Mouse (Mus musculus) right cerebral cortex, adult 2 months (tissue): Measurements from ENCODE around the gene Slc8a1.
A peak's percentile ranks its signal among the peaks of the same experiment; 100 is the strongest.

Experiments
- DNase-seq, 2 experiments: peaks; one replicate each; pipeline ENCODE4 v3.0.0; 2021 to 2022; ENCODE audit warnings: low spot score in 2 of 2

Gene Slc8a1

DNA sequence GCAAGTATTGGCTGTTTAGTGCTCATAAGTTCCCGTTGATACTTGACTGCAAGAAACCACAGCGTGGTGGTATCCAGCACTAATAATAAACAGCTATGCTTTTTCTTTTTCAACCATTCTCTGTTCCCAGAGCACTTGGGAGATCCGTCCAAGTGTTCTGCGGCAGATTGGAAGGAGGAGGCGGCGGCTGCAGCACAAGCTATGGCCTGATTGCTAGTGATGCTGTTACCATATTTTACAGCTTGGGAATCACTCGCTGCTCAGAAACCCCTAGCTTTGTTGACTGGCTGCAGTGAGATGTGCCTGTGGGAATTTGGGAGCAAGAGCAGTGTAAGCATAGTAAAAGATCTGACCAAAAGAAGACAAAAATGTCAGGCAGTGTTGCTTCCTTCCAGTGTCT lies 310.9 kb downstream of the Slc8a1 start:
- peak; percentile 68 to 72 for DNase-seq

DNA sequence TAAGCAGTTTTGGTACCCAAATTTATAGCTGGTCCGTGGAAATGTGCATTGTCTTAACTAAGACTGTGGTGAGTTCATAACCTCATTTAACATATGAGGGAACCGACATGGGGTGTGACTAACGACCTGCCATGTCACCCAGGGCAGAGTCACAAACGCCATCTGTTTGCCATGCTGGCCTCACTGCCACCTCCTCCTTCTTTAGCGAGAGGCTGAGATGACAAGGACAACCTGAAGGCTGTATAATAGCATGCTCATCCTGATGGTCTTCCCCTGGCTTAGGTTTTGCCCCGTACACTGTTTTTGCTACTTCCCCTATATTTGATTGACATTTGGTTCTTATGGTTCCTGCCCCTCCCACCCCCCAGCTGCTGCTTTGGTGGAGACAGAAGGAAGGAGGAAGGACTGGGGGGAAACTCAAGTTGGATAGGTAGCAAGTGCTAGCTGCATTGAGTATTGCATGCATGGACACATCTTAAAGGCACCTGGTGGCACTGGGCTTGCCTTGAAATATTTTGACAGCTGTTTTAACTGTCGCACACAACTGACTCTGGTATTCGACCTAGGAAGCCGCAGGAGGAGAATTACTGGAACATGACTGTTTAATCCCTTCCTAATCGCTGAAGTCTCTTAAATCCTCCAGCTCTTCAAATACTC lies 313.8 kb downstream of the Slc8a1 start:
- no peak for DNase-seq

DNA sequence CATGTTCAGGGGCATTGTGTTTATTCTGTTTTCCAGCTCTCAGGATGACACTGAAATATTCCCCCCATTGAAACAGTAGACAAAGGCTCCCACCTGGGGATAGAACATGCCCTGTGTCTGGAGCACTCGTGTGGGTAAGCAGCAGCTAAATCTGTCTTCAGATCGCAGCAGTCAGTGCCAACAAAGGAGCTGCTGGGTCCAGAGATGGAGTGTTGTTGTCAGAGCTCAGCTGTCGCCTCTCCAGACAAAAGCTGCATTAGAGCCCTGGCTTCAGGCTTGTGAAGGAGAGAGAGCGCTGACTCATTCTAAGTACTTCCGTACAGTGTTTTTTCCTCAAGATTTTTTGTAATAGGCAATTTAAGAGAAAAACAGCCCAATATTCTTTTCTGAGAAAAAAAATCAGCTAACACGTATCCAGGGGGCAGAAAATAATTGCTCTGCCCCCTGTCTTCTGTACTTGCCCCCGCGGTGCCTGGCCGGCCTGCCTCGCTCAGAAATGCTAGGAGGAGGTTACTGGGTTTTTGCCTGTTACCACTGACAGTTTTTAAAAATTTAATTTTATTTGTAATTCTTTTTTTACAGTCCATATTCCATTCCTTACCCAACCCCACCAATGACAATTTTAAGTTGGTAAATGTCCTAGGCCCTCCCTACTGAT lies 318.2 kb downstream of the Slc8a1 start:
- DNase-seq = peak; percentile 53 to 67

DNA sequence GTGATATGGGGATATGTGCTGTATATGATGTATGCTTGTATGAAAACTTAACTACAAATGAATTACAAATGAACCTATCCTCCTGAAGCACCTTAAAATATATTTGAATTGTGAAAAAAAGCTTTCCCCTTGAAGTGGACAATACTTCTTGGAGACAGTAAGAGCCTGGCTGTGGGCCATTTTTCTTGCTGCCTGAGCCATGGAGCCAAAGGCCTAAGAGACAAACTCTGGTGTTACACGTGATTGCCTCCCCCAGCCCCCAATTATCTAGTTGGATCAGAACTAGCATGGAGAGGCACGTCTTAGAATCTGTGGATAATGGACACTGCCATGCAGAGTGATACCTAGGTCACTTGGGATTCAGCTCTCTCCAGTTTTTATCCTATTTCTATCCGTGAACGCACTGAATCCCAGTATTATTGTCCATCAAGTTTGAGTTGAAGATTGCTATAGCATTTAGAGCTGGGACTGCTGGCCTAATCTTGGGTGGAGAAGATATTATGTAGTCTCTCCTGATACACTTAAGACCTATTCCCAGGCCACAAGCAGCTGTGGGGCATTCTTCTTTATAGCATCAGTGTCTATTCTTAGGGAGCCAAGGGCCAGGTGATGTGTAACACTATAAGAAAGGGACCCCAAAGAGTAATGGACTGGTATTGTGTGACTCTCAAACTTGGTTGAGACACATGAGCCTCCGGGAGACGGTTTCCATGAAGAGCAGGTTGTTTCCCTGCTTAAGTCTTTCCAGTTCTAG lies 321.6 kb downstream of the Slc8a1 start:
- DNase-seq = no peak

DNA sequence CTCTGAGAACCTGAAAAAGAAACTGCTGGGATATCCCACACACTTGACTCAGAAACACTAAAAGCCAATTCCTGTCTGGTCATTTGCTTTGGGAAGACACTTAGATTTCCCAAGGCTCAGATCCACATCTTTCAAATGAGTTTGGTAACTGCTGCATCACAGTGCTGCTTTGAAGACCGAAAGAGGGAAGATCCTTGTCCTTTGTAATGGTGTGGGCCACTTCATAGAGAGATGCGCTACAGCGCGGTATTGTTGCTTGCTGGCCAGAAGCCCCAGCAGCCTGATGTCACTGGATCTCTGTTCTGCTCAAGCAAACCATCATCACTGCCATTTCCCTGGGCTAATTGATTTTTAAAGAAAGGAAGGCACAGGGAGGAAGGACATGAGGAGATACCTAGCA lies 325.4 kb downstream of the Slc8a1 start:
- DNase-seq = no peak

DNA sequence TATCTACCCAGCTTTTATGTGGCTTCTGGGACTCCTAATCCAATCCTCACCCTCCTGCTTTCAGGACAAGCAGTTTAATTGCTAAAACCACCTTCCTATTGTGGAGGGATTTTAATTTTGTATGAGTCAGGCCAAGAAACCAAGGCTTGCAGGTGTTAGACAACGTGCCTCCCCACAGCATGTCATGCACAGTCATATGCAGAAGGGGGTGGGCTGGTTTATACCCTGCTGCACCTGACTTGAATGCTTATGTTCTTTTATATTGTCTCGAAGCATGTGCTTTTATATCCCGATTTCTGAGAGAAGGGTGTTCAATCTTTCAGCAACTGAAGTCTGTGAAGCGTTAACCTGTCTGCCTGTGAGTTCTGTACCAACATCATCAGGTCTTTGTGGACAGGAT lies 334.0 kb downstream of the Slc8a1 start:
- no peak for DNase-seq

DNA sequence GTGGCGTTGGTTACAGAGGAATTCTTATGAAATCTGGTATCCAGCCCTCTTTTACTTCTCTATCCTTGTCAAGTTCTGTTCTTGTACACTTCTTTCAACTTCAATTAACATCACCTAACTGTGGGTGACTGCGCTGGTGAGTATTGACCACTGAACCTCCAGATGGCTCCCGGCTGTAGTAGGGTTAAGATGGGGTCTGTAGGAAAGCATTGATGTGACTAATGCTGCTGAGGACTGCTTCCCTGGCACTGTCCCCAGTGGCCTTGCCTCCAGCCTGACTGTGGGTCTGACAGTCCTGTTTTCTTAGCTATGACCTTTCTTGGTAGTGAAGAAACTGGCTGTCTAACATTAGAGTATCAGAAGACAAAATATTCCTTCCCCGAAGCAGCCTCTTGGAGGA lies 335.1 kb downstream of the Slc8a1 start:
- no peak for DNase-seq

DNA sequence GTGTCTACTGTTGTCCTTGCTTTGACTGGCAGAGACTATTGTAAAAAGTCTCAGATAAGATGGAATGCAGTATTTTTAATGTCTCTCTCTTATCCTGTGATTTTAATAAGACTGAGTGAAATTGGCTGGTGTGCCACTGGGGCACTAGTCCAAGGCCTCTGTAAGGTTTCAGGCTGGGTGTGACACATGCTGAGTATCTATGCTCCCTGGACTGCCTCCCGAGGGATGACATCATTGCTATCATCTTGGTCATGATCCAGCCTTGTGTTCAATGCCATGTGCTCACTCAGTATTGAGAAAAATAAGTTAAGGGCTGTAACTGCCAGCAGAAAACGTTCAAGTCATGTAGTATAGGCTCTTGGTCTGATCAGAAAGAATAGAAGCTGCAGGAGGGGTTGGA lies 335.5 kb downstream of the Slc8a1 start:
- no peak for DNase-seq

DNA sequence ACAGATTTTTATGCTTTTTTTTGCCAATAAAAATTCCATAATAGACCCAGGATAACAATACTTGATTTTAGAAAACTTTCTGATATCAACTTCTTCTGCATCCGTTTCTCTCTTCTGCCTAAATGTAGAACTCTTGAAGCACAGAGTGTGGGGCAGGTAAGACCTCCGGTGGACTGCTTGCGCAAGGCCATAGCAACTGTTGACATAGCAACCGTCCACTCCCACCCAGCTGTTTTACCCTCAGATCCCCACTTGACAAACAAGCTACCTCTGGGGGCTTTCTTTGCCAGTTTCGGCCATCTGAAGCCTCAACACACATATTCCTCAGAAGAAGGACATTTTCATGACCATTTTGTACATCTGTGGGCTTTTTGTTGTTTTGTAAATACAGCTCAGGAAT lies 337.8 kb downstream of the Slc8a1 start:
- no peak for DNase-seq

DNA sequence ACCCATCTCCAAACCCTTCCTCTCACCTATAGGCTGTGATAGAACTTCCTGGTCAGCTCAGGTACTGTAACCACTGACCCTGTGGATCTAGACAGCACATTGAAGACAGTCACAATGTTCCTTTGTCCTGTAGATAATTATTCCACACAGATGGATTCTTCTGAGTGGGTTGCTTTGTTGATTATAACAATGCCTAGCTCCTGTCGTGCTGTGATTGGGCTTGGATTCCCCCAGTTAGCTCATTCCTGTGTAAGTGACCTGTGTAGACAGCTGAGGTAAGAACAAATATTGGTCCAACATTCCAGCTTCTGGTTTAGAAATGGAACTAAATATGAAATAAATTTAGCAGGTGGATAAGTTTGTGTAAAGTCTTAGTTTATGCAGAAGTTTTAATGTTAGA lies 340.7 kb downstream of the Slc8a1 start:
- DNase-seq = no peak

DNA sequence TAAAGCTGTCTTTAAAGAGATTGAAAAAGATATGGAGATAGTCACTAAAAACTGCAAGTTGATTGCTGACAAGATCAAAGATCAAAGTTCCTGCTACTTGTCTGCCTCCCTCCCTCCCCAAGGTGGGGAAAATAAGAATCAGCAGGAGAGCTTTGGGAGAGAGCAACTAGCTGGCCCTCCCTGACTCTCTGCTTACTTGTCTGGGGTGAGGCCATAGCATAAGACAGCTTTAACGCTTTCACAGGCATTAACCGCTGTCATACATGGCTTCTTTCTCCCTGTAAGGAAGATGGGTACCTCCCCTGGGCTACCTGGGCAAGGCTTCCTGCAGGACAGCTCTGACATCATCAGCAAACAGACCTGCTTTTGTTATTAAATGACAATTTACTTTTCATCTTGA lies 344.1 kb downstream of the Slc8a1 start:
- DNase-seq = no peak

DNA sequence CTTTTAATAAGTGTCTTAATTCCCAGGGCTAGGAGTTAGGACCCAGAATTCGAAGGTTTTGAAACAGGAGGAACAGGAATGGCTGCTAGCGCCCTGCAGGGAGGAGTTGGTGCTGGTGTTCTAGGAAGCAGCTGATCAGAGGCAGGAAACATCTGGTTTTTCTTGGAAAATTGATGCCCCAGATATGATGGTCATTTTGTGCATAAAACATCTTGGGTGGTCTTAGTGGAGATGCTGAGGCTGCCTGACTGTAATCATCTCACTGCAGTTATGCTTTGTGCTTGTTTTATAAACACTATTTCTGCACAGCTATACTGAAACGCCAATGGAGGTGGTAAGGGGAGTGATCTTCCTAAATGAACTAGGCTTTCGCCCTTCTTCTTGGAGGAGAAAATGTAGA lies 345.1 kb downstream of the Slc8a1 start:
- DNase-seq = no peak

DNA sequence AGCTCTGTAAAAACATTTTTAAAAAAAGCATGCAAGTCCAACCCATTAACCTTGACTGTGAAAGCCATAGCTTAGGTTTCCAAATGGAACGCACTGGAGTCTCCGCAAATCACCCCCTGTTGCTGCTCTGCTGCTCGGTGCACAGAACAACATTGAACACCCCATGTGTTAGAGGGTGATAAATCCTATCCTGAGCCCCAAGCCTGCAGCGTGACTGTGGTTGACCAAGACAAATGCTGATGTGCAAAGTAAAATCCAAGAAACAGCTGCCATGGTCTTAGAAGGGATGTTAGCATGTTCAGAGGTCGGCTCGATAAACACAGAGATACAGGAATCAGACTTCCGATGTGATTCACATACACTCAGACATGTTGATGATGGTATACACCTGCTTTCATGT lies 346.7 kb downstream of the Slc8a1 start:
- DNase-seq = no peak

DNA sequence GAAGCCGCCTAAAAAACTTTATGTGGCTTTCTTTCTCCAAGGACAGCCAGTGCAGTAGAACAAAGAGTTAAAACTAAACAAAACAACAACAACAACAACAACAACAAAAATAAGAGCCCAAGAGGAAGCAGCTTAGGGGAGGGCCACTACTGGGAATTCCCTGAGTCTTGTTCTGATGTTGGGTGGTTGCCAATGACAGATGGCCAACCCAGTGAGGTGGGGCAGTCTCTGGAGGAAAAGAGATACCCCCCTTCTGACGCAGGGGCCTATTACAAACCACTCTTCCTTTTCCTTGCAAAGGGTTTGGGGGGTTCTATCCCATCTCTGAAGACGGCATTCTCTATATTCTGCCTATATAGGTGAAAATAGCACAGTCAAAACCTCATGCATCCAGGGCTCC lies 347.4 kb downstream of the Slc8a1 start:
- DNase-seq = no peak

DNA sequence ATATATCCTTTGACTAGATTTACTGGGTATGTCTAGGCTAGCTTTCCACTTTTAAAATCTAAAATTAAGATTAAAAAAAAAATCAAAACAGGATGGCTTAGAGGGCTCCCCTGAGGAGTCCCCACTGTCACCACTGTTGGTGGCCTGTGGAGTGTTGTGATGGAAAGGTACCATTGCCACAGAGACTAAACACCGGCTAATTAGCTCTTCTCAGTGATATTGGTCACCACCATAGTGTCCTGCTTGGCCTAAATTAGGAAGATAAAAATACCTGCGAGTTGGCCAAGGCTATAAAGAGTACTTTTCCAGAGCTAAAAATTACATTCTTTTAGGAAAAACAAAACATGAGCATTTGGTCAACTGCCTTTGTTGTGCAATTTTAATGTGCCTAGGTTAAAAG lies 352.1 kb downstream of the Slc8a1 start:
- no peak for DNase-seq

DNA sequence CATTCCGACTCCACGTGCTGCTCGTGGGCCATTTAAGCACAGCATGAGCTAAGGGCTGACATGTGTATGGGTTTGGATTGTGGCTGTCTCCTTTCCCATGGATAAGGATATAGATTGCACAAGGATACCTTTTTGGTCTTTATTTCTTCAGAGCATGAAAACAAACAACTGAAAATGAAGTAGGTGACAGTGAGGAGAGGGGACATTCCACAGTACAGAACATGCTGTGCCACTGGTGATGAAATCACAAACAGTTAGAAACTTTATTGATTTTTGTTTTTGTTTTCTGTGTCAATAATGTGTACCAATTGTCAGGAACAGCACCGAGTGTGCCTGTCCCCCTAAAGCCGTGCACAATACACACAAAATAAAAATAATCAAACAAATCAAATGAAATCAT lies 352.7 kb downstream of the Slc8a1 start:
- no peak for DNase-seq

DNA sequence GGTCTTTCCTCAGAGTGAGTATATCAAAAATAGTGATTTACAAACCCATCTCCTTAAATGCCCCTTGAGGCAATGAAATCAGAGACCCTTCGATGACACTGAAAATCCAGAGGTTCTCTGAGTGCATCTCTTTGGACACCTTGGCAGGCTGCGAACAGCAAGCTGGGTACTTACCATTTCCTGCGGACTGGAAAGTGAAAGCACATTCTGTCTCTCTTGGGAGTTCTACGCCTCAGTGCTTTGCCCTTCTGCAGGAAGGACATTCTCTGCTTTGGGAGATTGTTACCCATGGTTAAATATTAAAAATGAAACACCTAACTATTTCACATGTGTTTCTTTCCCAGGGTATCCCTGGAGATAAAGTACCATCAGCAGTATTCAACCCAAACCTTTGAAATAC lies 354.7 kb downstream of the Slc8a1 start:
- DNase-seq = no peak

DNA sequence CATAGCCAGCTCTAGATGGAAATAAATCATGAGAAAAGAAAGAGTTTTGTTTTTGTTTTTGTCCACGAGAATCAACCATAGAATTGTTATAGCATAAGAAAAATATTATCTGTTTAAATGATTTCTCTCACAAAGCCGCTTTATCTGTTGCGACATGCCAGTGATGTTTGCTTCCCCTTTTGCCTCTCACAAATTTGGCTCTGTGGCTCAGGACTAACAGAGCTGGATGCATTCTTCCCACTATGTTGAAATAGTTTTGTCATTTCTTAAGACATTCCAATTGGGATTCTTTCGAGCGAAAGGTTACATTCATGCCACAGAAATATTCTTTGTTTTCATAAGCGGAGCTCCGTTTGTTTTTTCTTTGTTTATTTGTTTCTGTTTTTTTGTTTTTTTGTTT lies 359.7 kb downstream of the Slc8a1 start:
- no peak for DNase-seq

DNA sequence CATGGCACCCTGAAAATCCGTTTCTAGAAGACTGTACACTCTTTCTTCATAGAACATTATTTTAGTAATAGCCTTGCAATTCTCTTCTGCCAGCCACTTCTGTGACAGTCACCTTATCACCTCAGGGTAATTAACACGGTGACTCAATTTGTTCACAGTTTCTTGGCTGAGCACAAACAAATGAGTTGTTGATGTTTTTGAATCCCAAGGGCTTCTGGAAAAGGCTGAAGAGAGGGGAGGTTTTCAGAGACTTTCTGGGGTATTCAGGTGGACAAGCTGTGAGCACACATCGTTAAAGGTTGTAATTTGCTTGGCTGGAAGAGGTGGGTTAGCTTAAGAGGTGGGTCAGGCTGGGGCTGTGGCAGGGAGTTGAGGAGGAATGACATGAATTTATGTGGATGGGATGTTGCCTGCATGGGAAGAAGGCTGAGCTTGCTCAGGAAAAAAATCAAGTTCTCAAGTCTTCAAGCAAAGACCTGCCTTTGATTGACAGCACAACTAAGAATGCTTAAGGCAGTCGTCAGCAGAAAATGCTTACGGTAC lies 360.3 kb downstream of the Slc8a1 start:
- no peak for DNase-seq

DNA sequence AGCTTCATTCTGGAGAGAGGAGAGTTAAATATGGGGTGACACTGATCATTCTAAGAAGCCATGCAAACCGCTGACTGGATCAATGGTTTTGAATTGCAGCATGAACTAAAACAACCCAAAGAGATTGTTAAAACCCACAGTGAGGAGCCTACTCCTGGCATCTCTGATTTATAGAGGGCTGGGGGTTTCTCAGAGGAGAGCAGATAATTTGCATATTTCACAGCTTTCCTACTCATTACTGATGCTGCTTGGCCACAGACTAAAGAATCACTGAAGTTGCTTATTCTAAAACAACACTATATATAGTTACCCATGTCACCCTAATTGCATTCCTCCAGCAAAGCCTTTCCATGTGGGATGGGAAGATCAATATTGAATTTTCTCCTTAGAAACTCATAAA lies 361.0 kb downstream of the Slc8a1 start:
- DNase-seq = no peak

DNA sequence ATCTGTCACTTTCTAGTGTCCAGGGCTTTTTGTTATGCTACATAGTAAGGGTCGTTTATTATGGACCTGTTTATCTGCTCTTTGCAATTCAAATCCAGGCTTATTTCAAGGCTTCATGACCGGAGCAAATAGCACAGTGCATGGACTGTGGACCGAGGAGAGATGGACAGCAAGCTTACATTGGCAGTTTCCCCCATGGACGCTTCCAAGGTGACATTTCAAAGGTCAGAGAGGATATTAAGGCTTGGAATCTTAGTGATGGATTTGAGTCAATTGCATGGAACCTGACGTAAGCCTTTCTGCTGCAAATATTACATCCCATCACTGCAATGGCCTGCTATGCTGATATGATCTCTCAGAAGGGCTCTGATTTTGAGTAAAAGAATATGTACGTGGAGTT lies 362.3 kb downstream of the Slc8a1 start:
- no peak for DNase-seq

DNA sequence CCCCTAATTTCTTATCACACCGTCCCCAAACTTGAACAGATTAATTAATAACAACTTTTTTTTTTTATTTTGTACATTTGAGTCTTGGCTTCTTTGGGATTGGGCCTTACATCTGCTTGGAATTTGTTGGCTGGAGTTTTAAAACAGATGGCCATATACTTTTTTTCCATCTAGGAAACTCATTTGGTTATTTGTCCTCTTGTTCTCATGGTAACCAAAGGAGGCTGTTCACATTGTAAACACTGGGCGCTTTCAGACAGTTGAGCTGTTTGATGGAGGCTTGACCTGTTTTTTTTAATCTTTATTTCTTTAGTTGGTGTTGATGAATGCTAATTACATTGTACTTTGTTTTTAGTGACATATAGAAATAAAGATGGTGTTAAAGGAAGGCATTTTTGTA lies 369.1 kb downstream of the Slc8a1 start:
- no peak for DNase-seq

DNA sequence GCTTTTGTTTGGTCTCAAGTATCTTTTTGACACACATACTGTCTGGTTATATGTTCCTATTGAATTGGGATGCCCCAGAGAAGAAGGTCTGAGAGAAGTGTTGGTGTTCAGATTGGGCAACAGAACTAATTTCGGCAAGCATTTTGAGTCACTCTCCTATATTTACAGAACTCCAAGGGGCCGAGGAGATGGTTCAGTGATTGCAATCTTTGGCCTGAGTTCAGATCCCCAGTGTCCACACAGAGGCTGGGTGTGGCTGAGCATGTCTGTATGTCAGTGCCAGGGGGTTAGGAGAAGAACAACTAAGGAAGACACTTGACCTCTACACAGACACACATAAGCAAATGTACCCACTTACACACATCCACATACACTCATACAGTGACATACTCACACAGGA lies 369.7 kb downstream of the Slc8a1 start:
- DNase-seq = no peak
